Mouse (Mus musculus) ES-E14 (cell line): Measurements from ENCODE around the gene Thap3.

ENCODE experiments used
- MAFK ChIP-seq: IDR thresholded peaks from 2 replicates; pipeline ENCODE4 v1.6.1; 2014; ENCODE audit warnings: mild to moderate bottlenecking, low read depth, low read length, inconsistent platforms; ENCODE audit not compliant: insufficient read depth
- ZC3H11A ChIP-seq: IDR thresholded peaks from 2 replicates; pipeline ENCODE4 v1.6.1; 2012; ENCODE audit warnings: low read depth, mild to moderate bottlenecking, inconsistent platforms, low read length, borderline replicate concordance

- no peak for TF ChIP-seq MAFK
- TF ChIP-seq ZC3H11A: no peak
These were observed 10.7 kb upstream of the Thap3 start for GRCm38 (mm10) chr4:151999481-151999880.
